Mouse (Mus musculus): ENCODE data around the gene Clec2g.

DNA sequence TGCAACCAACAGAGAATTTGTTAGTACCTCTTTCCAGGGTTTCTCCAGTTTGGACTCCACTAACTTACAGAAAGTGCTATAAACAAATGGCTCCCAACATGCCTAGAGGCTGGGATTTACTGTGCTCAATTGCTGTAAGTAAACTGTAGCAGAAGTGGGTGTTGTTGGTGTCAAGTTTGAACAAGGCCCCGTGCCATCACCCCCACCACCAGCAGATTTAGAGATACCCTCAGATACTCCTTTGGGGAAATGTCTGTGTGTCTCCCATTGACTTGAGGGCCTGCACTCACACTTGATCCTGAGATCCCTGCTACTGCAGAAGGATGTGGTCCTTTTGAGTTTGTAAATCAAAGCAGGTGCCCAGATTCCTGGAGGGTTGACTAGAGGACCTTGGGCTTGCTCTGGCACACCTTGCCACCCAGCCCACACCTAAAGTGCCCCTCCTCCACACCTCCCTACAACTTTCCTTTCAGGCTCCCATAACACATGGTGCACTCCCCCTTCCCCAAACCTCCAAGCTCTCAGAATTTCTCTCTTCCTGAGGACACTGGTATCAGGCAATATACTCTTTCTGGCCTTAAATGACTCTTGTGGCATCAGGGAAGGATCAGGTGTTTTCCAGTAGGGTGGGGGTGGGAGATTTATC, 37.3 kb downstream of the Clec2g start:
- no peak for TF ChIP-seq NRF1 (IDR thresholded peaks at IDR 0.05; ENCODE audit: low read depth, low read length)
- TF ChIP-seq ETS1 (conservative IDR thresholded peaks at IDR 0.05; ENCODE audit: low read depth, low read length): no peak
- no peak for TF ChIP-seq EP300 (IDR thresholded peaks at IDR 0.05; ENCODE audit: low read length)
- no peak for TF ChIP-seq CTCF (conservative IDR thresholded peaks at IDR 0.05 in 1 of 2, IDR thresholded peaks at IDR 0.05 in 1 of 2; ENCODE audit: low read depth in 2 of 2, low read length in 2 of 2)
- TF ChIP-seq CHD2 (IDR thresholded peaks at IDR 0.05; ENCODE audit: low read length): no peak; the same call in none of the 2 replicates
- TF ChIP-seq ZC3H11A (IDR thresholded peaks at IDR 0.05; ENCODE audit: low read depth, low read length): no peak
- peak; percentile 65 for TF ChIP-seq POLR2A (IDR thresholded peaks at IDR 0.05; ENCODE audit: low read depth, low read length)
- peak; percentile 96 for TF ChIP-seq POLR2AphosphoS2 (IDR thresholded peaks at IDR 0.05; ENCODE audit: low read depth, low read length)
- no peak for TF ChIP-seq ZKSCAN1 (IDR thresholded peaks at IDR 0.05; ENCODE audit: borderline replicate concordance, low read depth, low read length)

All from CH12.LX (cell line).